ENCODE assay signal across 1 mouse cellular context in genomic region chr10:75853452-75853851, GRCm38 (mm10).
TF ChIP-seq lines count a peak whose summit lies in the region.

No protein-coding gene starts in this region.

TF ChIP-seq in MEL, 35 proteins besides CTCF, POLR2A, EP300 and RAD21 (continued from another document):
- peak; percentile 85 for TF ChIP-seq SMC3 (IDR thresholded peaks at IDR 0.05; ENCODE audit: low read depth, low read length)
- TF ChIP-seq MXI1 (IDR thresholded peaks at IDR 0.05; ENCODE audit: low read depth, low read length), result no peak
- TF ChIP-seq POLR2AphosphoS2 (IDR thresholded peaks at IDR 0.05; ENCODE audit: low read length), result no peak
